Mouse (Mus musculus) embryo, embryonic 9.5 days (tissue): Measurements from ENCODE around the gene Pdzd2.
A peak's percentile ranks its signal among the peaks of the same experiment; 100 is the strongest.

ENCODE experiments used
- DNase-seq: peaks from one replicate; pipeline ENCODE4 v3.0.0-alpha.2; 2017; ENCODE audit errors: extremely low spot score

The Pdzd2 gene

DNA sequence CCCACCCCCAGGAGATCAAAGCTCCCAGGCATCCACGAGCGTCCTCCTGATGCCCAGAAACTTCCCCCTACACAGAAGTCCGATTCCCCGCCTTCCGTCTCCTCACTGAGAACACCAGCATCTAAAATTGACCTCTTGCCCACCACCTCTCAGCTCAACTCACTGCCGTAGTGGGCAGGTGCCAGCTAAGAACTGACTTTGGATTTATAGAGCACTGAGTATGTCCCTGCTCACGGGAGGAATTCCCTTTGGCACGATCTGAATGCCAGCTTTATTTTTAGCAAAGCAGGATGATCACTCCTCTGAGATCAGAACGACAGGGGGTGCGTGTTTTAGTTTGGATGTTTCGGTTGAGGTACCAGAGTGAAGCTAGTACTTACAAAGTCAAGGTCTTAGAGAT lies 7.1 kb downstream of the Pdzd2 start:
- no peak for DNase-seq

GRCm38 (mm10) chr15:12728381-12728780 lies 11.3 kb downstream of the Pdzd2 start:
- DNase-seq: no peak

DNA sequence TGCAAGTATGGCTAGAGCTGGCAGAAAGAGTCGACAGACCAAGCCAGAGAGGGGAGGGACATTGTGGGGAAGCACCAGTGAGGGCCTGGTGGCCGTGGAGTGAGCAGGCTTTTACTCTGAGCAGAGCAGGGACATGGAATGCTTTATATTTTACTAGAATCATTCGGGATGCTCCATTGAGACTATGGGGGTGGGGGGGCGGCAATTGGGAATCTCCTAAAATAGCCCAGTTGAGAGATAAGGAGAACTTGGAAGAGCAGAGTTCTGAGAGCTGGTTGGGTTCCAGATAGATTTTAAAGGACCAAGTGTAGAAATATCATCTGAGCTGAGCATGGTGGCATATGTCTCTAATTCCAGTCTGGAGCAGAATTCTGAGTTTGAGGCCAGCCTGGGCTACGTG lies 14.5 kb downstream of the Pdzd2 start:
- no peak for DNase-seq

- DNase-seq: no peak
These were observed 17.8 kb downstream of the Pdzd2 start for GRCm38 (mm10) chr15:12721684-12722500.

DNA sequence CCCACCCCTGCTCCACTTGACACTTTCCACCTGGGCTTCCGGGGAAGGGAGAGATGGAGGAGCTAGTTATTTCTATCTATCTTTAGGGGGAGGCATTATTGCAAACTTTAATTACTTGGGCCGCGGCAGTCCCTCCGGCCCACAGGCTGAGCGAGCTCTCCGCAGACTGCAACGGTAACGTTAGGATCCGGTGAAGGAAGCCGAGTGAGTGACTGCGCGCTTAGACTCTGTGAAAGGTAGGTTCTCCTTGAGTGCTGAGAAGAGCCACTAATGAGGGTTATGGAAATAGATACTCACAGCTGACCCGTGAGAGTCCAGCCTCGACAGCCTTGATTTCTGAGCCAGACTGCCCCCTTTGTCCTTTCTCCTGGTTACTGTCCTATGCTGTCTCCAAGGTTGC lies 20.9 kb downstream of the Pdzd2 start:
- DNase-seq: no peak

DNA sequence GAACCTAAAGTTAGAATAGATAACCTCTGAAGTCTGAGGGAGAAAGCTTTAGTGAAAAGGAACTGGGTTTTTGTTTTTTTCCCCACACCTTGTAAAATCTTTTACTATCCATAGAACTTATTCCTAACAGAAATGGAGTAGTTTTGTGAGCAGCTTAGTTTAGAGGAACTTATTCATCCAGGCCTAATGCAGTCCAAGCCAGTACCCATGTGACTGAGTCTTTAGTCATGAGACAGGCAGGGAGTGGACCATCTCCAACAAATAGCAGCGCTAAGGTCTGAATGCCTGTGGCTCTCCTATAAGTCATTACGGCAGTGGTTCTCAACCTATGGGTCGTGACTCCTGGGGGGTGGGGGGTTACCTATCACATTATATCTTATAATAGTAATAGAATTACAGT lies 22.3 kb downstream of the Pdzd2 start:
- no peak for DNase-seq

- DNase-seq: no peak
These were observed 22.8 kb downstream of the Pdzd2 start for GRCm38 (mm10) chr15:12716881-12717280.

GRCm38 (mm10) chr15:12714322-12714721 lies 25.4 kb downstream of the Pdzd2 start:
- no peak for DNase-seq

DNA sequence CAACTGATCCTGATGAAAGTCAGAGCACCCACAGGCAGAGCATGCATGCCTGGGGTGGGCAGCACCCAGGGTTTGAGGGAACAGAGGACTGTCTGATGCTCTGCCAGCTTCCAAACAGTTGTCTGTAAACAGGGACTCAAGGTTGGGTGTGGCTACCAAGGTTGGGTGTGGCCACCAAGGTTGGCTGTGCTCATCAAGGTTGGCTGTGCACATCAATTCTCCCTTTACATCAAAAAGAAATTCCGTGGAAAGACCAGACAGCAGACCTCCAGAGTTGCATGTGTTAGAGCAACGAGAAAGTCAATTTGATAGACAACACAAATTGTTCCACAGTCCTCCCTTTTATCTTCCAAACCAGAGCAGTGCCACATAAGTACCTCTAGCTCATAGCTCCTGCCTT lies 26.5 kb downstream of the Pdzd2 start:
- no peak for DNase-seq

- no peak for DNase-seq
These were observed 29.7 kb downstream of the Pdzd2 start for GRCm38 (mm10) chr15:12710036-12710435.

DNA sequence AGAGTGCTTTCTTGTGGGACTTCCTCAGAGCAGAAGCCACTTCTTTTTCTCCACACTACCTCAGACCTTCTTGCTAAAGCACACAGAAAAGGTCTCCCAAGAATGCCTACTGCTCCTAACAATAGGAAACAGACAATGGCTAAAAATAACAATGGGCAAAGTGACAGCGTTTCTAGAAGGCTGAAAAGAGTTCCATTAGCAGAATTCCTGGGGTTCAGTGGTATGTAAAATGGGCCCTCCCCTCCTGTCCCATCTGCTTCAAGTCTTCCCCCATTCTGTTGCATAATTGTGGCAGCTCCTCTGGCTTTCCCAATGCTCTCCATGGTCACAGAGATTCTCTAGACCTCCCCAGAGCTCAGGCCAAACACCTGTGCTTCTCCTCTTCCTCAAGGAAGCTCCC lies 31.4 kb downstream of the Pdzd2 start:
- peak; percentile 28 for DNase-seq

DNA sequence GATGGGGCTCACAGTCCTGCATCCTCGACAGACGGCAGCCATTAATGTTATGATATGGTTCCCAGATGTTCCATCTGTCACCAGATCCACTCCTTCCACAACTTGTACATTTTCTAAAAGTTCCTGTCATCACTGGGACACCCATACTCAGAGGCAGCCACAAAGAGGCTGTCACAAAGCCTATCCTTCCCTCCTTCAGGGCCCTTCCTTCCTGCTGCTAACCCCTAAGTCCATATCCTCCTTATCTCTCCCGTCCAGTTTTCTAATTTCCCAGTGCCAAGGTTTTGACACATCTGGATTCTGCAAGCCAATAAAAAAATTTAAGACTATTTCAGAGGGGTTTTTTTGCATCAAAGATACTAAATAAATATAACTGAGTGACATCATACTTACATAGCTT lies 32.8 kb downstream of the Pdzd2 start:
- no peak for DNase-seq

DNA sequence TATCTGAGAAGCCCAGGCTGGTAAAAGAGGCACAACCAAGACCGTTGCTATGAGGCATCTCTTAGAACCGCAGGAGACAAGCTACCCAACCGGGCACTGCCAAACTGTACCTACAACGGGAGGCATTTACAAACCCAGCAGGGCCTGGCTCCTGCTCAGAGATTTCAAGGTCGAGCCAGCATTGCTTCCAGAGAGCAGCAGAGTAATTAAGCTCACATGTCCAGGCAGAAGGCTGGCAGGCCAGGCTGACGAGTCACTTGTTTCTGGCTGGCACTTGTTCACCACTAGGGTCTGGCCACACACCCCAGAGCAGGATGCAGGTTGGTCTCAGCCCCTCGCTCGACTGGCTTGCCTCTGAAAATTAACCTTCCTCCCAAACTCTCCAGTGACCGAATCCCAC lies 39.4 kb downstream of the Pdzd2 start:
- DNase-seq: no peak

DNA sequence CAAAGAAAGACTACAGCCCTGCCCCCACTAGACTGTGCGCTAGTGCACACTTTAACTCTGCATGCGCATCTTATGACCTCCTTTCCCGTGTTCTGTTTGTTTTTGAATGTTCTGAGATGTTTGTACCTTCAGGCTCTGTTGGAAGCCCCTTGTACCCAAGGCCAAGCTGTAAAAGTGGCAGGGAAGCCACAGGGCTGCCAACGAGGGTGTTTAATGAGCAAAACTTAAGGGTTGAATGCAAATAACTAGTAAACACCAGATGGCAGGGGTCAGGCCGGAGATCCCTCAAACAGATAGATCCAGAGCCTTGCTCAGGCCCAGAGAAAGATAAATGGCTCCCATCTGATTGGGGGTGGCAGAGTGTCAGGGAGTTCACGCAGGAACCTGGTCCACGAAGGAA lies 42.0 kb downstream of the Pdzd2 start:
- DNase-seq: peak; percentile 35

GRCm38 (mm10) chr15:12696889-12697288 lies 42.8 kb downstream of the Pdzd2 start:
- no peak for DNase-seq

DNA sequence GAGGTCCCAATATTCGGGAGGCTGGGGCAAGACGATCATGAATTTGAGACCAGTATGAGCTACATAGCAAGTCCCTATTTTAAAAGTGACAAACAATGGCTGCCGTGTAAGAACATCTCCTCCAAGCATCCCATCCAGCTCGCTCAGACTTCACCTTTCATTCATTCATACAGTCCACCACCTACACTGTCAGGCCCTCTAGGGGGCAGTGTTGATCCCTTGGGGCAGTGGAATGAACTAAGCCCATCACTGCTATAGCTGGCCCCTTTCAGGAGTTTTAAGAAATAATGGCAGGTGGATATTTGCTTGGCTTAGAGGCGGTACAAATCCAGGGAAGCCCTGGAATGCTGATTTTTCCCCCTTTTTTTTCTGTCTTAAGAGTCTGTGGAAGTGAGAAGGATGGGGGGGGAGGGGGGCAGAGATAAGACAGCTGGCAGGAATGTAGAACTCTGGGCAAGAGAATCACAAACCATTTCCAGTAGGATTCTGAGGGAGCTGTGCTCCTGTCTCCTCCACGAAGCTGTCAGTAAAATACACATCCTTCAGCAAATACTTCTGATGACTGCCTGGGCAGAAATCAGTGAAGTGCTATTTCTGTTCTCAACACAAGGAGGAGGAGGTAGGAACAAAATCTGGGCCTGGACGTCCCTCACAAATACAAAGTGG lies 49.9 kb downstream of the Pdzd2 start:
- no peak for DNase-seq

DNA sequence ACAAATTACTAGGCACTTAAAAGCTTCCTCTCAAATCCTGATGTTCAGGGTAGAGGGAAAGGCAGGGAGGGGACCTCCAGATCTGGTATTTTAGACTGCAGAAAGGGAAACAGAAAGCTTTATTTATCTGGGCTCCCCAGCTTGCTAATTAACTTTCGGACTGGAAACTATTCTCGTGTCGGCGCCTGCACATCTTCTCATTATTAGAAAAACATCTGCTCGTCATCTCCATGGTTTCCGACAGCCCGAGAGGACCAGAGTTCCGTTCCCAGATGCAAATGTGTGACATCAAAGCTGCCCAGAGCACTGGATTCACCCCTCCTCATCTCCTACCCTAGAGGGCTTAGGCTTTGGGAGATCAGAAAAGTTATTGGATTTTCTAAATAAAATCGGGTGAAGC lies 57.2 kb downstream of the Pdzd2 start:
- DNase-seq: no peak

- no peak for DNase-seq
These were observed 57.8 kb downstream of the Pdzd2 start for GRCm38 (mm10) chr15:12681891-12682290.

DNA sequence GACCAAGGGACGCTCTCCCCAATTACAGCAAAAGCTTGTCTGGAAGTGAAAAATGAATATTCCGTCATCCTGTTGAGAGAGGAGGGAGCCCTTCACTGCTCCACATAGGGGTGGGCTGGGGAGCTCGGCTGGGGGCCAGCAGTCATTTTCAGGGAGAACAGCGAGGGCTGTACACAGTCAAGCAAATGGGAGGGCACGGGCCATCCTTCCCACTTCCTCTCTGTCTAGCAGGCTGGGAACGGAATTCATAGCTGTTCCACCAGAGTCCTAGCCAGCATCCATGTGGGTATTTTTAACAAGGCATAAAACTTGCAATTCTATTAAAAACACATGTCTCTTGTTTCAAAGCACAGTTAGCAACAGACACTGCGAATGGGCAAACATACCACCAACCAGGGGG lies 59.0 kb downstream of the Pdzd2 start:
- DNase-seq: no peak

DNA sequence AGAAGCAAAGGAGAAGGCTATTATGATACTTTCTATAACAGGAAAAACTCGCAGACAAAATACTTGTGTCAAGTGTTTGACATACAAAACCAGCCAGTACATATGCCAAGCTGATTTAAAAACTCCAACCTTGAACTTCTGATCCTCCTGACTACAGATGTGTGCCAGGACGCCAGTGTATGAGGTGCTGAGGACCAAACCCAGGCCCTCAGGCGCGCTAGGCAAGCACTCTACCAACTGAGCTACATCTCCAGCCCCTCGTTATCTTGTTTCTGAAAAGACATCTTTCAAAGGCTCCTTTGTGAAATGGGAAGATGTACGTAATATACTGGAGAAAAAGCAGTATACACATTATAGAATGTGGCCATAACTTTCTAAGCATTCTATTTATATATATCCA lies 59.7 kb downstream of the Pdzd2 start:
- DNase-seq: no peak

DNA sequence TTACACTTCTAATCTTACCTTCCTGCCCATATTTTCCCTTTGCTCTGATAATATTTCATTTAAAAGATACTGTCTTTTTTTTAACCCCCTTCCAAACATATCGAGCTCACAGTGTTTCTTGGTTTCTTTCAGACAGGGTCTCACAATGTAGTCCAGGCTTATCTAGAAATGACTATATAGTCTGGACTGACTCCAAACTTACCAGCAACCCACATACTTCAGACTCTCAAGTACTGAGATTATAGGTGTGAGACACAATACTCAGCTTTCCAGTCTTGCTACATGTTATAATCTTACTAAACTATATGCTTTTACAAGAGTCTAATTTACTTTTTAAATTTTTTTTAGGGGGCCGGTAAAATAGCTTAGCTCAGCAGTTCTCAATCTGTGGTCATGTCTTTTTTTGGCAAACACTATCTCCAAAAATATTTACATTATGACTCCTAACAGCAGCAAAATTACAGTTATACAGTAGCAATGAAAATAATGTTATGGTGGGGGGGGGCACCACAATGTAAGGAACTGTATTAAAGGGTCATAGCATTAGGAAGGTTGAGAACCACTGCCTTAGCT lies 61.1 kb downstream of the Pdzd2 start:
- DNase-seq: no peak

- DNase-seq: no peak
These were observed 64.4 kb downstream of the Pdzd2 start for GRCm38 (mm10) chr15:12675366-12675765.

DNA sequence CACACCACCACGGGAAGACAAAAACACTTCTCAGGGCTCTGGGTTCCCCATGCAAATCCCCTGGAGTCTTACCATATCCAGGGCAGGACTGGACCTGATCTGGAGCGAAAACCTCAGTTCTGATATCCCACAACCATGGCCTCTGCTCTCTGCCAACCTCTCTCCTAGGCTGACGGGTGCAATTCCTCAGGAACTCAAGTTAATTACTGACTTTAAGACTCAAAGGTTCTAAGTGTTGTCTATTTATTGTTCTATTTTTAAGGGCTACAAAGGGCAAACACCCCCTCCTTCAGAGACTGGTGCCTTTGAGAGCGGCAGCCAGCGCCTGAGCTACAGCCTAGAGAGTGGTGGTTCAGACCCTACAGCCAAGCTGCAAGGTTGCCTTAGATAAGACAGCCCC lies 65.7 kb downstream of the Pdzd2 start:
- DNase-seq: no peak
